Mouse (Mus musculus) urinary bladder, adult 18-20 months (tissue): ENCODE data around the gene Tie1.

ENCODE experiments used
- DNase-seq, 2 experiments: peaks; one replicate each; pipeline ENCODE4 v3.0.0; 2022; ENCODE audit warnings: low spot score in 2 of 2, mixed read lengths in 2 of 2

Gene Tie1

DNA sequence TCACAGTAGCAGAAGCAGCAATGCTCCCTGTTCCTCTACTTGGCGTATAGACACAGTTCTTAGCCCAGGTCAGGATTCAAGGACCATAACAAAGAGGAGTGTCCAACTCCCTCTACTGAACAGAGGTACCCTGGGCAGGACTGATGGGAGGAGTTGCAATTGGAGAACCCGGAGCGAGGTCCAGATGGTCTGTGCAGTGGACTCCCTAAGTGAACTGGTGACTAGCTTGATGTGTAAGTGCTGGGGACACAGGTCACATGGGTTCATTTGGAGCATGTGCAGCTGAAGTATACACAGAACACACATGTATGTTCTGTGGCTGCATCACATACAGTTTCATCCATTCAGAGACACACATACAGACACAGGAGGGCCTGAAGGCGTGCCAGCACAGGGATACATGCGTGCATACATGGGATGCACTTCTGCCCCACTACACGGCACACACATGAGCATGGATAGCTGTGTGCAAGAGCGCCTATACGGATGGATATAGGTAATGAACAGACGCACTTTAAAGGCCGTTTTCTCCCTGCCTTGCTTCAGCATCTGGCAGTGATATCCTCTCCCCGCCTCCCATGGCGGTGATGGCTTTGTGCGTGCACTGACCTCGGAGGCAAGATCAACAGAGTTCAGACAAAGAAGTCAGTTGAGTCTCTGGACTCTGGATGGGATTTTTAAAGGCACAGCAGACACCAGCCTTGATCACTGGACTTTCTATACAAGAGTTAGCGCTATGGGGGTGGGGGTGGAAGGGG is 12.9 kb downstream of the Tie1 start:
- no peak for DNase-seq

DNA sequence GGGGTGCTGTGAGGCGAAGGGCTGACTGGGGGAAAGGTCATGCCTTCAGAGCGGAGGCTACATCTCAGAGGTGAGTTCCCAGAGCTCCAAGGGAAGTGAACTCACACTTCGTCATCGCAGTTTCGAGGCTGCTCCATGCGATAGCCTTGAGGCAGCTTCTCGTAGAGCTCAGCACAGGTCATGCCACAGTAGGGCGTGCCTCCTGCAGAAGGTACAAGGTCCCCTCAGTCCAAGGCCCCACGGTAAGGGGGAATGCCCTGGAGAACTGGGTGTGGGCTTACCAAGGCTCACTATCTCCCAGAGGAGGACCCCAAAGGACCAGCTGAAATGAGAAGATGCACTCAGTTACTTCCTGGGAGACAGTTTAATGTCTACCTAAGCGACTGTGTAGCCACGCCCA is 17.2 kb downstream of the Tie1 start:
- DNase-seq = no peak

DNA sequence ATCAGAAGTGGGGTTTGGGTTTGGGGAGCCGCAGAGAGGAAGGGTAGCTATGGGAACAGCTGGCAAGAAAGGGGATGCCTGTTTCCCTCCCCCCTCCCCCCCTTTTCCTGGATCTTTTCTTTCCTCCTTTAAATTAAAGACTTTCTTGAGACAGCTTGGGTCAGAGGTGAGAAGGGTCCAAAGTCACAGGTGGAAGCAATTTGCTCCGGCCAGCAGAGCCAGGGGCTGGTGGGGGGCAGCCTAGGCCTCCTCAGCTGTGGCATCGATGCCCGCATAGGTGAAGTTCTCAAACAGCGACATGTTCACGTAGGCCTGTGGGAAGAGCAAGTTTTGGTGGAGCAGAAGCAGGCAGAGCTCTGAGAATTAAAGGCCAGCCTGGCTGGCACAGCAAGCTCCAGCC is 18.6 kb downstream of the Tie1 start:
- no peak for DNase-seq

DNA sequence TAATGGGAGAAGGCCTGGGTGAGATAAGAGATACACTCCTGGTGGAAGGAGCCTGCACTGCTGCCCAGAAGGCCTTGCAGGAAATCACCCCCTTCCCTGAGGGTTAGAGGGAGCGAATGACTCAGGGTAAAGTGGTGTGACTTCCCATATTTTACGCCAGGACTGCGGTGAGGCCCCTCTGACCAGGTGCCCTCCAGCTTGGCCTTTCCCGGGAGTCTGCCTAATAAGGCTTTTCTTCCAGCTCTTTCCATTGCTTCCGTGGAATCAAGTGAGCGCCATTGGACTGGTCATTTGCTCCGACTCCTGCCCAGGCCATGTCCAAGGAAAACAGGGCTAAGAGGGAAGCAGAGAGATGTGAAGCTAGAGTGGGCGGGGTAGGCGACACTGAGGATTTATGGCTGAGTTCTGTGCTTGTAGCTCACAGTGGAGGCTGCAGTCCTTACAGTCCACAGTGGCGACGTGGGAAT is 24.1 kb downstream of the Tie1 start:
- DNase-seq = no peak

DNA sequence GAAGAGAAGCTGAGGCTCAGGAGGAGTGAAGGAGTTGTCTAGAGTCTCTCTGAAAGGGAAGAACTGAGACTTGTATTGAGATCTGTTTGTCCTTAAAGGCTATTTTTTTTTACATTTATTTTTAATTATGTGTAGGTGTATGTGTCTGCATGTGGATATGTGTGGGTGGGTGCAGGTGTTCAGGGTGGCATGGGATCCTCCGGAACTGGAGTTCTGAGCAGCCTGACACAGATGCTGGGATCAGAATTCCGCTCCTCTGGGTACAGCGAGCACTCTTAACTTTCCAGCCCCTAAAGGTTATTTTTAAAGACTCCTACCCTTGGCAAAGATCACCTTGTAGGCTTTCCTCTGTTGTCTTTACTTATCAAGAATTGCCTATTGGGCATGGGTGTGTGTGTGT is 24.9 kb downstream of the Tie1 start:
- DNase-seq = no peak

DNA sequence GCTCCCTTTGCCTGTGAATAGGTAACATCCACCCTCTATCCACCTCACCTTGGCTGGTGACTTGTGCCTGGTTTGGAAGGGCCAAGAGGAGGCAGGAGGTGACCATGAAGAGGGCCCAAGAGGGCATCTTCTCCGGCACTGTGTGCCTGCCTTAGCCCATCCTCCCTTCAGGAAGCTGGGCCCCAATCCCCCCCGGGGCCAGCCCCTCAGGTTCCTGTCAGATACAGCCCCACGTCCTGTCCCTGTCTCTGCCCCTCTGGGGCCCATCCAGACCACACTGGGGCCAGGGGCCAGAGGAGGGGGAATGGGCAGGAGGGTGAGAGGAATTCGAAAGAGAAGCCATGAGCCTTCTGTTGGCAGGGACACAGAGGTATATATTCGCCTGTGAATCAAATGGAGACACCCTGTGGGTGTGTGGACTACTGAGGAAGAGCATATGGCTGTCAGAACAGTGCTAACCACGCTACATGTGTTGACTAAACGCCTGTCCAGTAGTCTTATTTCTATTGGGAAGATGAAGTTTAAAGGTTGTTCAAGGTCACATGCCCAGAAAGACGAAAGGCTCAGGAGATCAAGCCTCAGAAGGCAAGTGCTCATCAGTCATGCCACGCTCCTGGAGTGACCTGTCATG is 32.4 kb downstream of the Tie1 start, which contains the start of gene Mpl:
Mpl (minus strand) TSS at position 169 of the 631 bp plus-strand sequence.
- no peak for DNase-seq

DNA sequence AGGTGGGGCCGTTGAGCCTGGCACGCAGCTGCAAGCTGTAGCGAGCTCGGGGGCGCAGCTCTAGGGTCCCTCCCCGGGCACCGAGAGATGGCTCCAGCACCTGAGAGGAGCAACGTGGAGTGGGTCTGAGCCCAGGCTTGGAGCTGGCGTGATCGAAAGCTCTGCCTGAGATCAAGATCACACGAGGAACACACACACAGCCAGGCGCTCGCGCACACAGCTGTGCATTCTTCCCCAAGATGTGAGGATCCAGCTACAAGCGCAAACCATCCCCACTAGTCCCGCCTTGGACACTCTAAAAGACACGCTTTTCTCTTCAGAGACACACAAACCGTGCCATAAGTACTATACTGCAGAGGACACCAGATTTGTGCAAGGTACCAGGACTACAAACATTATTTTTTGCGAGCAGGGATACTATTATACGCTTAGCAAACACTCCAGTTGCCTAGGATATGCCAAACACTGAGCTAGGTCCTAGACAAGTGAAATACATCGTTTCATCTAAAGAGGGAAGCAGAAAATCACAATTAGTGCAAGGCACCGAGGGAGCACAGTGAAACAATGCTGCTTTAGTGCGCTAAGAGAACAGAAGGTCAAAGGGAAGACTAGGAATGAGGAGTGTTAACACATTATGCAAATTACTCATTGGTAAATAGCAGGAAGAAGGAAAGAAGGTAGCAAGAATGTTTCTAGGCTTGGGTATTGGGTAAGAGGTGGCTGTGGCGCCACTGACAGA is 43.3 kb downstream of the Tie1 start:
- DNase-seq = no peak

DNA sequence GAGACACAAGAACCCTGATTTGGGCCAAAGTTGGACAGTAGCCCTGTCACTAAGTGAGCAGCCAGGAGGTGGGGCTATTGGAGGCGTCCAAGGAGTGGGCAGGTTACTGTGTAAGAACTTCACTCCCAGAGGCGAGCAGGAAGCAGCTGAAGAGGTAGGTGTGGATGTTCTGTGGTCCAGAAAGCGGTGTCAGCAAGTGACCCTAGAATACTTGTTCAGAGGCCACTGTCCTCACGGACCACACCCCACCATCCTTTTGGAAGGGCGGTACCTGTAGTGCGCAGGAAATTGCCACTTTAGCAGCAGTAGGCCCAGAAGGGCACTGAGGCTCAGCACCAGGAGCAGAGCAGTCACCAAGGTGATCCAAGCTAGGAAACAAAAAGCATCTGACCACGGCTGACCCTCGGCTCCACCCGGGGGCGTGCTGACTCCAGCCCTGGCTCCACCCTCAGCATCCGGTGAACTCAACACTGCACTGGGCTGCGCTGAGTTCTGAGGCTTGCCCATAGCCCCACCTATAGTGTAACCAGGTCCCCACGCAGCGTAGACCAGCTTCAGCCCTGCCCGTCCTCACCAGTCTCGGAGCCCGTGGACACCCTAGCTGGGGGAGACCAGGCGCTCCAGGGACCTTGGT is 44.0 kb downstream of the Tie1 start:
- DNase-seq = peak; percentile 21 to 27

DNA sequence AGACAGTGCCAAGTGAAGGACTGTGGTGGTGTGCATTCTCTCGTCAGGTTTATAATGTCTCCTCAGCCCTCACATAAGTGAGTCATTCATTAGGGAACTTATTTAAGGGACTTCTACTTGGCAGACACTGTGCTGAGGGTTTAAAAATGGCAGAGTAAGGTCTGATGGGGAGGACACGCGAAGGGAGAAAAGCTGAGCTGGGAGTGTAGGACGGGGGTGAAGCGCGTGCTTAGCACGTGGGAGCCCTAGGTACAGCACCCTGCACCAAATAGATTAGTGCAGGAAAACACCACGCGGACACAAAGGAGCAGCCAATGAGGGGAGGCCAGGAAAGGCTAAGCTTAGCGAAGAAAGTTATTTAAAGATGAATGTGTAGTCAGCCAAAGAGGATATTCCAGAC is 44.8 kb downstream of the Tie1 start:
- DNase-seq = no peak

DNA sequence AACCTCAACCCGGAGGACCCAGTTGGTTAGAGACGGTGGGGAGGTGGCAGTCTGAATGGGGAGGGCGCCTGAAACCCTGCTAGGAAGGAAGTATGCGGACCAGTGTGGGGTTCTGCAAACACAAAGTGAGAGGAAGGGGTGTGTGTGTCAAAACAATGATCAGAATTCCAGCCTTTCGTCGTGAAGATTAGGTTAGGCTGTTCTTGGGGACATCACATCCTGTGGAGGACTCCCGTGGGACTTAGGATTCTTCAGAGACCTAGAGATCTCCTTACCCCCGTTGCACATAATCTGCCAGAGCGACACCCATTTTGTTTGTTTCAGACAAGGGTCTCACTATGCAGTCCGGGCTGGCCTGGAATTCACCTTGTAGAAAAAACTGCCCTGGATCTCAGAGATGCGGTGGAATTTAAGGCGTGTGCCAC is 52.0 kb downstream of the Tie1 start:
- peak in 1 of 2 experiments; percentile 14 for DNase-seq

DNA sequence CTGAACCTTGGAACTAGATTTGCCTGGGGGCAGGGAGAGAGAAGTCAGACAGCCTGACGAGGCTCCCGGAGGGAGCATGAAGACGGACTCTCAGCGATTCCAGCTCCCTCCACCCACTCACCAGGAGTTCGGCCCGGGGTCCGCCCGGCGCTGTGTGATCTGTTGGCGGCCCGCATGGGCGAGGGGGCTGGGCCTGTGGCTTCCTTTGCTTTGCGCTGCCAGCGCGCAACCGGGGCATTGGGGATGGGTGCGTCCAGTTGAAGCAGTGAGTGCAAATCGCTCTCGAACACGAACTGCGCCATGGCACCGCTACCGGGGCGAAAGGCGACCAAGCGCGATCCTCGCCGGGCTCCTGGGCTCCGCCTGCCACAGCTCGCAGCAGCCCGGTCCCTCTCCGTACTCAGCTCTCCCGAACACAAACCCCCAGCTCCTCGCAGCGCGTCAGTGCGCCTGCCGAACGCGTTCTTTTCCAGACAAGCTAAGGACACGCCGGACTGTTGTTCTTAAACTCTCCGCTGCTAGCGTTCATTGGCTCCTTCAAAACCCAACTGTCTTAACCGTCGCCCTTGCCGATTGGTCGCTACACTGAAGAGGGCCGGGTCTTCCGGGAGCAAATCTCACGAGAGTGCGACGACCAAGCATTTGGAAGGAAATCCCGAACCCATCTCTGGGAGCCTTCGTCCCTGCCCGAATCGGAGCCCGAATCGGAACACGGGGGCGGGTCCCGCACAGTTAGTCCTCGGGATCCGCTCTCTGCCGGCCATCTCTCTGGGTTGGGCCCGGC is 52.8 kb downstream of the Tie1 start, which contains the start of gene Cdc20:
Cdc20 (minus strand) TSS at position 533 of the 784 bp plus-strand sequence.
- peak; percentile 82 to 86 for DNase-seq

DNA sequence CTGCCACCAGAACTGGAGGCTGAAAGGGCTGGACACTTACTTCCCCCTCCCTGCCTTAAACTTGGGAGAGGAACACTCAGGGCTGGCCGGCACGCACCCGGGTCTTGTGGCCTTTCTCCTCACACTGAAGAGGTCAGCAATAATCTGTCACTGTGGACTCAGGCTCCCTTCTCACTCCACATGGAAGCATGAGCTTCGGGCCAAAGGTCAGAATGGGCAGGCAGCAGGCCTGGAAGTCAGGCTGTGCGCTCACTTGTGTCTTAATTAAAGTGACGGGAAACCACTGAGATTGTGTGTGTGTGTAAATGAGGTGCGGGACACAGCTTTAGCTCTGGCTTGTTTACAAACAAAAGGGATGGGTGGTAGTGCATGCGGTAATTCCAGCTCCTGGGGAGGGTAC is 57.5 kb downstream of the Tie1 start:
- DNase-seq = no peak

DNA sequence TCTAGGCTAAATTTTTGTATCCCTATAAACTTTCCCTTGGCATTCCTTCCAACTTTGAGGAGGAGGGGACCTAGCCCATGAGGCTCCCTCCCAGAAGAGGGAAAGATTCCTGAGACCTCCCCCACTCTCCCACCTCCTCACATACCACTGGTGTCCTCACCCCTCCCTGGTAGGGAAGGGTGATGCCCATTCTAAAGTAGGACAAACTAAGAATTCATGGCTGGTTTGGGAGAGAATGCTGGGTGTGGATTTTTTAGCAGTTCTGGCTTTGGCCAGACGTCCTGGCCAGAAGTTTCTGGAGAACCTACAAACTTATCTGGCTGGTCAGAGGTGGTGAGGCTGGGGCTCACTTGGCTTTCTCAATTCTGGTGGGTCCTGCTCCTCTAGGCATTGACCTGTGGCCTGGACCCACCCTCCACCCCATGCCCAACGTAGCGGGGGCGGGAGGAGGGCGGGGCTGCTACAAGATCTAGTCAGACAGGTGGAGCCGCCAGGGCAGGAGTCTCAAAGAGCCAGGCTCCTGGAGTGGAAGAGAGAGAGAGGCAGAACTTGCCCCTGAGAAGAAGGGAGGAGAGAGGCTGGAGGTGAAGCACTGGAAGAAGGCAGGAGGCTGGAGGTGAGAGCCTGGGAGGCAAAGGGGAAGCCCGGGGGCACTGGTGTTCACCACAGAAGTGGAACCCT is 60.5 kb downstream of the Tie1 start:
- DNase-seq = peak; percentile 68 to 74

DNA sequence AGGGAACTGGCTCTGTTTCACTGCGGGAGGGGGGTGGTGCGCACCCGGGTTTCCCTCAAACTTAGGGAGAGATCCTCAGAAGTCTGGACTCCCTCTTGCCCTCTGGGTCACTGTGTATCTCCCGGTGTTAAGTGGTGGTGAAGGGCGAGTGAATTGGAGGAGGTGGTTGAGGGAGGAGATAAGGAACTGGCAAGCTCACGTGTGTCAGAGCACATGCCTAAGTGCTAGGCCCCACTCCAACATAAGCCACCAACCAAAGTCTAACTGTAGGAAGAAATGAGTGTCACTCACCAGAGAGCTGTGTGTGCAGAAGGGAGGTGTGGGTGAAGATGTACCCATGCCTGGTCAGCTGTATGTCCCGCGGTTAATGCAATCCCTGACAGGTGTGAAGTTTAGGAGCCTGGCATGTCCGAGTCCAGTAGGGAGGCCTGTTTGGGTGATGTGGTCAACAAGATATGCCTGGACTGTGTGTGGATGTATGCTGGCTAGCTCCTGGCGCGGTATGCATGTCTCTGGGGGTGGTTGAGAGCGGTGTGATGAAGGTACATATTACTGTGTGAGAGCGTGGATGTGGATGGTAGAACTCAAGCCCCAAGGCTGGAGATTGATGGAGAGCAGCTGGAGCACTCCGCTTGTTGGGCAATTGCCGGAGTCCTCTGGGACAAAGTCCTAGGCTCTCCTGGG is 61.2 kb downstream of the Tie1 start:
- DNase-seq = peak in 1 of 2 experiments; percentile 37

DNA sequence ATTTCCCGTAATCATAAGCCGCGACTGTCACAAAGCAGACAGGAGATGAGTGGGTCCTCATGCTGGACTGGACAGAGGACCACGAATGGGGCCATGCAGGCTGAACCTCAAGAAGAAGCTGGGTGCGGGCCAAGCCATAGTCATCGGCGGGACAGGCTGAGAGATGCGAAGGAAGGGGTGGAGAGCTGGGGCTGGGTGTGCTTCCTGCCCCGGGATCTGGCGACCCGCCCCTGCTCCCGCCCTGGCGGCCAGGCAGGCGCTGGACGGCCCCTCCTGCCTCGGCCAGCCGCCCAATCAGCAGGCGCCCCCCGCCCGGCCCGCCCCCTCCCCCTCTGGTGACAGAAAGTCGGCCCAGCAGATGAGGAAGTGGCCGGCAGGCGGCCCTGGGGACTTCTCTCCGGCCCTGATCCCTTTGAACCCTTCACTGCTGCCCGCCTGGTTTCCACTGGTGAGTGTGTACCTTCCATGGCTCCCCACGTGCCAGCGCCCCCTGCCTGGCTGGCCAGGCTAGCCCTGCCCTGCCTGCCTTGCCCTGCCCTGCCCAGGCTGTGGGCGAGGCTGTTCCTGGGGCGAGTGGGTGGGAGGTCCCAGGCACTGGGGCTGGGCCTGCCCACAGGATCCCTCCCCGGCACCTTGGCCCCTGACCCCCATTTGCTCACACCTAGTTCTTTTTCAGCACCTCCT is 62.0 kb downstream of the Tie1 start, which contains the start of gene Elovl1:
Elovl1 (plus strand) TSS at position 326 of the 684 bp plus-strand sequence.
- peak; percentile 88 to 91 for DNase-seq

DNA sequence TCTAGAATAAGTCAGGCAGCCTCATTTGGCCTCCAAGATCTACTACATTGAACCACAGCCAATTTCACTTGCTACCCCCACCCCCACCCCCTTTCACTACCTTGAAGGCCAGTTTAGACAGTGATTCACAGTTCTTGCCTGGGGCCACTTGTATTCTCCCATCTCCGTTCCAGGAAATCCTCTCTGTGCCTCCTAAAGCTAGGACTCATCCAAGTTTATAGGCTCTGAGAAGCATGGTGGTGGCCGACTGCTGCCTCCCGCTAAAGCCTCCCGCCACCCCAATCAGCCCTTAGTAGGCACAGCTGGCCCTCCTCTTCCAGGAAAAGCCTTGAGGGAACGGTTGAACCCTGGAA is 62.5 kb downstream of the Tie1 start:
- no peak for DNase-seq

DNA sequence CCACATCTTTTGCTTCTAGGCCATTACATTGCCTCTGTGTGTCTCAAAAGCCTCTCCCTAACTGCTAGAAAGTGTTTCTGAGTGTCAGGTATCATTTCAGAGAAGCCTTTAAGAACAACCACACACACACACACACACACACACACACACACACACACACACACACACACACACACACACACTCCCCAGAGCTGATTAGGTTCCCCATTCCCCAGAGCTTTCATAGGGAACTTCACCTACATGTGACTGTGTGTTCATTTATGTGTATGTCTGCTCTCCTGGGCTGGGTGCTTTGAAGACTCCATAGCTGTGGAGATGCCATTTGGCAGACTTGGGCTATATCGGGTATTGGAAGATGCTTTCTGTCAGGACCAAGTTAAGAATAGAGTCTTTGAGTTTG is 64.5 kb downstream of the Tie1 start:
- DNase-seq = no peak

DNA sequence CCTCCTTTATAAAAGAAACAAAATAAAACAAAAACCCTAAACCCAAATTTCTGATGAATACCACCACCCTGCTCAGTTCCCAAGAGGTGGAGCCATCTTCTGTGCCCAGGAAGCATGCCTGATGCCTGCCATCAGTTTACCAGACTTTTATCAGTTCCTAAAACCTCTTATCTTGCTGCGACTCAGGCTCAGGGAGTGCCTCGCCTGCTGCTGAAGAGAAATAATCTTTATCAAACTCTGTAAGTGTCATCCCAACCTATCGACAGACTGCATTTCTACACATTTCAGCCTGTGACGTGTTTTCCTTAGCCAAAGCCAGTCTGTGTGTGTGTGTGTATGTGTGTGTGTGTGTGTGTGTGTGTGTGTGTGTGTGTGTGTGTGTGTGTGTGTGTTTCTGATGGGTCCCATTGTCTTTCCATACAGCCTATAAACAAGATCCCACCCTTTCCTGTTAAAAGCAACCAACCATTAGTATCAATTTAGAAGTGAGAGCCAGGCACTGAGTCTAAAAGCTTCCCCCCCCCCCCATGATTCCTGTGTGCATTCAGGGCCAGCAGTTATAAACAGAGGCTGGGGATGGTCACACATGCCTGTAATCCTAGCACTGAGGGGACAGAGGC is 65.2 kb downstream of the Tie1 start:
- no peak for DNase-seq

DNA sequence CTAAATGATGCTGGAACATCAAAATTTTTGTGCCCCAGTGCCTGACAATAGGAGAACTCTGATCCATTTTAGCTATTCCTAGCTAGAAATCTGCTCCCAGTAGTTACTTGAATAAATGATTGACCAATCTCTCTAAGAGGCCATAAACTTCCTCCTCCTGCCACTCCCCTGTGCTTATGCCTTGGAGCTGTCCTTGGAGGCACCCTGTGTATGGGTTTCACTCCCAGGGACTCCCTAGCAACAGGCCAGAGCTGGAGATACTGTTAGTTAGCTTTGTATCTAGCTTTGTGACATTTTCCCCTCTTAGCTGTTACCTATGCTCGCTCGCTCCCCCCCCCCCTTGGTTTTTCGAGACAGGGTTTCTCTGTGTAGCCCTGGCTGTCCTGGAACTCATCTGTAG is 68.5 kb downstream of the Tie1 start:
- no peak for DNase-seq
